Mouse (Mus musculus) lung, embryonic 16.5 days (tissue): ENCODE results near the gene 9530053A07Rik. TPM values are rescaled to one million over a fixed set of nuclear protein-coding genes. Genes with fewer than 3 reads are reported as not detected.

Source experiments
- ATAC-seq: fragments of 200-750 bp; cut with Nextera tagmentation; 2 replicates; pipeline ENCODE4 v1.8.0; 2017; ENCODE audit warnings: low read depth, mild to moderate bottlenecking, moderate library complexity
- H3K27ac ChIP-seq: fragments of 300-500 bp; sonication (generic); 2 replicates; pipeline ENCODE4 v1.5.1; 2014; ENCODE audit warnings: mild to moderate bottlenecking, control low read depth, low read length
- H3K27me3 ChIP-seq: fragments of 300-500 bp; sonication (generic); 2 replicates; pipeline ENCODE4 v1.6.1; 2014; ENCODE audit warnings: low read depth, low read length, mixed read lengths; ENCODE audit not compliant: control insufficient read depth, insufficient read depth
- H3K36me3 ChIP-seq: fragments of 300-500 bp; sonication (generic); 2 replicates; pipeline ENCODE4 v1.6.1; 2014; ENCODE audit warnings: low read length; ENCODE audit not compliant: control insufficient read depth, insufficient read depth
- H3K4me1 ChIP-seq: fragments of 300-500 bp; sonication (generic); replicated peaks from 2 replicates; pipeline ENCODE4 v1.6.1; 2014; ENCODE audit warnings: low read length, mixed read lengths; ENCODE audit not compliant: control insufficient read depth, insufficient read depth
- H3K4me2 ChIP-seq: fragments of 300-500 bp; sonication (generic); 2 replicates; pipeline ENCODE4 v1.6.1; 2014; ENCODE audit warnings: low read depth, low read length, control low read depth
- H3K4me3 ChIP-seq: fragments of 300-500 bp; sonication (generic); 2 replicates; pipeline ENCODE4 v1.5.1; 2014; ENCODE audit warnings: mild to moderate bottlenecking, low read length, control low read depth
- H3K9ac ChIP-seq: fragments of 300-500 bp; sonication (generic); 2 replicates; pipeline ENCODE4 v1.6.1; 2014; ENCODE audit warnings: low read length, control low read depth
- H3K9me3 ChIP-seq: fragments of 300-500 bp; sonication (generic); 2 replicates; pipeline ENCODE4 v1.6.1; 2016; ENCODE audit warnings: low read length; ENCODE audit not compliant: control insufficient read depth
- WGBS: fragments of 180-500 bp; shearing (Covaris S2); extraction: QIAGEN DNeasy Blood & Tissue Kit; methylation state at CpG from one replicate; pipeline ENCODE4 v1.1.7; 2014; 5-methylcytosine and 5-hydroxymethylcytosine counted together
- polyA plus RNA-seq: library from polyadenylated mRNA; unstranded; fragments of >200 nt; fragmentation: Nextera tagmentation; extraction: Ambion mirVana; gene quantifications from 2 replicates; pipeline ENCODE4 v1.2.1, GENCODE M21; 2015

9530053A07Rik gene
- polyA plus RNA-seq, 1 experiment from 2014 or later: not detected

DNA sequence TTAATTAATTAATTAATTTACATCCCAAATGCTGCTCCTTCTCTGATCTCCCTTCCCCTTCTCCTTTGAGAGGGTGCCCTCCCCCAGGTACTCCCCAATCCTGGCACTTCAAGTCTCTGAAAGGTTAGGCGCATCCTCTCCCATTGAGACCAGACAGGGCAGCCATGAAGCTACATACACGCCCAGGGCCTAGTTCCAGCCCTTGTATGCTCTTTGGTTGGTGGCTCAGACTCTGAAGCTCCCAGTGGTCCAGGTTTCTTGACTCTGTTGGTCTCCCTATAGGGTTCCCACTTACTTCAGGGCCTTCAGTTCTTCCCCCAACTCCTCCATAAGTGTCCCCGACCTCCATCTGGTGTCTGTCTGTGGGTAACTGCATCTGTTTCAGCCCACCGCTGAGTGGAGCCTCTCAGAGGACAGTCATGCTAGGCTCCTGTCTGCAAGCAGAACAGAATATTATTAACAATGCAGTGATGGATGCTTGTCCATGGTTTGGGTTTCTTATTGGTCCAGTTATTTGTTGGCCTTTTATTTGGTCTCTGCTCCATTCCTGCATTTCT is 76.9 kb downstream of the 9530053A07Rik start:
- WGBS: 67% methylated on average over 4 of the region's 4 CpGs

DNA sequence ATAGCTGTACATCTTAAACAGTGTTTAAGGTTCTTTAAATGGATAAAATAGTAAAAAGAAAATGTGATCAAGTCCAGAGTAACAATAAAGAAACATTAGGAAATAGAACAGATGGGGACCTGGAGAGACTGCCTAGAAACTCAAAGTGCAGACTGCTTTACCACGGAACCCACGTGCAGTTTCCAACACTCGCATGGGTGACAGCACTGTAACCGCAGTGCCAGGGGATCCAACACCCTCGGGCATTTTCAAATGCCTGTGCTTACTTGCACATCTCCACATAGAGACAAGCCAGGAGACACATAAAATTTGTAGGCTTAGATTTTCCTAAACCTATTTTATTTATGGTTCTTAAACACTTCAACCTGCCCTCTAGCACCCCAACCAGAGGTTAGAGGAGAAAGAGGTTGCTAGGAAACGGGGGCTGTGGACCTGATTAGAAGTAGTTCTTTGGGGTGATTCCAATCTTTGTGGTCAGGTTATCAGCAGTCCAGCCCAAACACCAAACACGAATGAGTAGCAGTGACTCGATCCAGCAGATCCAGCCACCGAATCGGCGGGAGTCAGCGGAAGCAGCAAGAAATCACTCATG is 79.2 kb downstream of the 9530053A07Rik start:
- Histone ChIP-seq H3K4me2 (peak overlapping the region; percentile 63), H3K9ac (peak overlapping the region; percentile 65), H3K27ac (peak overlapping the region; percentile 12; the same call in 1 of the 2 replicates), H3K4me3 (peak overlapping the region; percentile 42), H3K27me3 (no peaks in the 10 kb centered on the region), H3K4me1 (no peaks in the 10 kb centered on the region), H3K36me3 (no peaks in the 10 kb centered on the region), H3K9me3 (no peaks in the 10 kb centered on the region)
- peak; percentile 31; the same call in 1 of the 2 replicates for ATAC-seq
- WGBS: 37% methylated on average over 12 of the region's 12 CpGs

More for the DNA sequence above, 76.9 kb downstream of the 9530053A07Rik start:
- Histone ChIP-seq H3K9ac (no peak overlapping the region), H3K27ac (no peak overlapping the region), H3K36me3 (no peaks in the 10 kb centered on the region), H3K4me3 (no peak overlapping the region), H3K4me1 (no peaks in the 10 kb centered on the region), H3K4me2 (no peak overlapping the region), H3K27me3 (no peaks in the 10 kb centered on the region), H3K9me3 (no peaks in the 10 kb centered on the region)
- ATAC-seq: no peak

DNA sequence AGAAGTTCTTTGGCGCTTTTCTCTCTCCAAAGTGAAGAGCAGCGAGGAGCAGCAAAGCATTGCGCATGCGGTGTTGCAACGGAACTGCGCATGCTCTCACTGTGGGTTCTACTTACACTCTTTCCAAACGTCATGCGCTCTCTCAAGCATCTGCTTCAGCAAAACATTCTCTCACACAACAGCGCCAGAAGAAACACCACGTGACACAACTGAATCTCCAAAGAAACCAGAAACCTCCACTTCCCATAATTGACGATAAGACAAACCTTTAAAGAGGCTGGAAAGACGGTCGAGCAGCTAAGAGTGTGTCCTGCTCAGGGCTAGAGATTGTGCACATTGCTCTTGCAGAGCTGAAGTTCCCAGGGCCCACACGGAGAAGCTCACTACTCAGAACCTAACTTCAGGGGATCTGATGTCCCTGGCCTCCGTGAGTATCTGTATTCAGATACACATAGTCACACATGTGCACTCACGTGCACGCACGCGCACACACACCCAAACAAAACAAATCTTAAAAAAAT is 79.8 kb downstream of the 9530053A07Rik start:
- 44% methylated on average over 19 of the region's 19 CpGs for WGBS
- H3K4me1 ChIP-seq: no peaks in the 10 kb centered on the region
- H3K9ac ChIP-seq: peak overlapping the region; percentile 65
- H3K9me3 ChIP-seq: no peaks in the 10 kb centered on the region
- H3K4me3 ChIP-seq: peak overlapping the region; percentile 42
- H3K4me2 ChIP-seq: peak overlapping the region; percentile 63
- no peaks in the 10 kb centered on the region for H3K36me3 ChIP-seq
- peak overlapping the region; percentile 12; the same call in 1 of the 2 replicates for H3K27ac ChIP-seq
- peak; percentile 85 for ATAC-seq
- H3K27me3 ChIP-seq: no peaks in the 10 kb centered on the region

DNA sequence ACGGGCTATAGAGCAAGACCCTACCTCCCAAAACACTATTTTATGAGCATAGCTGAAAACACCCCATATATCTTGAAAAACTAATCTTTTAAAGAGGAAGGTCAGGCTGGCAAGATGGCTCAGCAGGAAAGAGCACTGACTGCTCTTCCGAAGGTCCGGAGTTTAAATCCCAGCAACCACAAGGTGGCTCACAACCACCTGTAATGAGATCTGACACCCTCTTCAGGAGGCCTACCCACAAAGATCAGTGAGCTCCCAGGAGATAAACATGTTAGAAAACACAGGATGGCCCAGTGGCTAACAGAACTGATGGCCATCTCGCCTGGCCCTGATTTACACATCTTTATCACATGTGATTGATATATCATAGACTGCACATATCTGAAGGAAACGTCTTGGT is 81.5 kb downstream of the 9530053A07Rik start:
- Histone ChIP-seq H3K4me2 (no peak overlapping the region), H3K9ac (no peak overlapping the region), H3K36me3 (no peaks in the 10 kb centered on the region), H3K27me3 (no peaks in the 10 kb centered on the region), H3K4me1 (no peaks in the 10 kb centered on the region), H3K4me3 (no peak overlapping the region), H3K27ac (no peak overlapping the region), H3K9me3 (no peaks in the 10 kb centered on the region)
- WGBS: 35% methylated on average over 5 of the region's 5 CpGs
- ATAC-seq: no peak

DNA sequence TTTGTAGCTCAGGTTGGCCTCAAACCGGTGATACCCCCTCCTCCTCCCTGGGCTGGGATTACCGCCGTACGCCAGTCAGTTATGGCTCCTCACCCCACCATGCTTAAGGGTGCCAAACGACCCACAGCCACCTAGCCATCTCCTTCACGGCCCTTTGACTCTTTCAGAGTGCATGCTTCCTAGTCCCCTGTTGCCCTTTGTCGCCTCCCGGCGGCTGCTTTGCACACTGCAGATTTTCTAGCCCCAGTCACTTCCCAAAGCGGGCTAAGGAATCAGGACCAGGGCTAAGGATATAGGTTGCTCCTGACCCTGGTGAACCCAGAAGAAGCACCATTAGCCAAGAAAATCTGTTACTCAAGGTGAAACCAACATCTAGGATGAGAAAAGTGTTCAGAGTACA is 84.9 kb downstream of the 9530053A07Rik start:
- Histone ChIP-seq H3K27me3 (no peaks in the 10 kb centered on the region), H3K9me3 (no peaks in the 10 kb centered on the region), H3K4me2 (no peak overlapping the region), H3K27ac (no peak overlapping the region), H3K9ac (no peak overlapping the region), H3K4me3 (no peak overlapping the region), H3K36me3 (no peaks in the 10 kb centered on the region), H3K4me1 (no peaks in the 10 kb centered on the region)
- no peak for ATAC-seq
- WGBS: 26% methylated on average over 10 of the region's 10 CpGs

Other genes with a start within 250 kb of the 9530053A07Rik start
- gene Zfp974, start 200.0 kb upstream of the 9530053A07Rik start, polyA plus RNA-seq: 10.0 and 11.5 TPM in 2 replicates
- gene Zfp780b, start 150.3 kb upstream of the 9530053A07Rik start, polyA plus RNA-seq: 17.8 and 18.1 TPM in 2 replicates
- gene Zfp850, start 115.4 kb upstream of the 9530053A07Rik start, polyA plus RNA-seq: 4.9 and 5.1 TPM in 2 replicates
- gene Psmc4, start 79.4 kb upstream of the 9530053A07Rik start, polyA plus RNA-seq: 249 and 256 TPM in 2 replicates
- gene Fcgbp, start 58.2 kb upstream of the 9530053A07Rik start, polyA plus RNA-seq: 1.5 and 2.4 TPM in 2 replicates
- 69.3 and 84.5 TPM in 2 replicates for gene Fbl, start 40.2 kb downstream of the 9530053A07Rik start, polyA plus RNA-seq
- gene Dyrk1b, start 50.0 kb downstream of the 9530053A07Rik start, polyA plus RNA-seq: 12.3 TPM in 2 replicates
- gene Eid2, start 138.4 kb downstream of the 9530053A07Rik start, polyA plus RNA-seq: 1.2 and 1.9 TPM in 2 replicates
- 7.9 and 9.6 TPM in 2 replicates for gene Eid2b, start 148.3 kb downstream of the 9530053A07Rik start, polyA plus RNA-seq
- not detected in 2 replicates for gene Selenov, start 161.7 kb downstream of the 9530053A07Rik start, polyA plus RNA-seq
- gene Dll3, start 172.8 kb downstream of the 9530053A07Rik start, polyA plus RNA-seq: 0.20 and 0.43 TPM in 2 replicates
- gene Timm50, start 182.6 kb downstream of the 9530053A07Rik start, polyA plus RNA-seq: 120 and 124 TPM in 2 replicates
- gene Supt5, start 209.3 kb downstream of the 9530053A07Rik start, polyA plus RNA-seq: 84.4 and 91.8 TPM in 2 replicates
- 981 and 1,007 TPM in 2 replicates for gene Rps16, start 221.2 kb downstream of the 9530053A07Rik start, polyA plus RNA-seq
- 69.0 and 70.0 TPM in 2 replicates for gene Plekhg2, start 243.1 kb downstream of the 9530053A07Rik start, polyA plus RNA-seq